In genomic region chr10:120477501-120477900, GRCm38 (mm10) we compare ENCODE assay signal across 8 mouse cellular contexts. TPM values are rescaled to one million over a fixed set of nuclear protein-coding genes. Genes with fewer than 3 reads are reported as not detected.
DNase-seq lines count a peak whose midpoint lies in the region; ATAC-seq and TF ChIP-seq lines count a peak whose summit lies in the region.

No protein-coding gene starts in this region.

- peak; percentile 25; the same call in 1 of the 2 replicates for ATAC-seq in hindbrain, embryonic 13.5 days (ENCODE audit: low FRiP score)
- no peak for ATAC-seq in liver, embryonic 16.5 days (ENCODE audit: low read depth)
- ATAC-seq in stomach, postnatal 0 days (ENCODE audit: low FRiP score, low TSS enrichment) = peak; percentile 30; the same call in 1 of the 2 replicates

- no peak for TF ChIP-seq CTCF in stomach, postnatal 0 days (IDR thresholded peaks at IDR 0.05; ENCODE audit: low read depth)
- no peak for TF ChIP-seq CTCF in cerebellum, adult 2 months (IDR thresholded peaks at IDR 0.05; ENCODE audit: borderline replicate concordance, insufficient read depth, low read depth, low read length)

- H3K9ac ChIP-seq in hindbrain, embryonic 13.5 days = peak overlapping the region; percentile 80
- H3K9ac ChIP-seq in liver, embryonic 16.5 days (ENCODE audit: low read depth, low read length) = no peak overlapping the region
- H3K9ac ChIP-seq in stomach, postnatal 0 days (ENCODE audit: low read length) = peak overlapping the region; percentile 76

- H3K4me3 ChIP-seq in hindbrain, embryonic 13.5 days = peak overlapping the region; percentile 74
- peak overlapping the region; percentile 65 for H3K4me3 ChIP-seq in liver, embryonic 16.5 days (ENCODE audit: low read depth, low read length)
- peak overlapping the region; percentile 80 for H3K4me3 ChIP-seq in stomach, postnatal 0 days (ENCODE audit: low read depth, low read length)
- no peak overlapping the region for H3K4me3 ChIP-seq in cerebellum, adult 2 months (replicated peaks; ENCODE audit: insufficient read depth, low read depth, low read length)

- no peak overlapping the region for H3K27ac ChIP-seq in hindbrain, embryonic 13.5 days
- no peak overlapping the region for H3K27ac ChIP-seq in liver, embryonic 16.5 days (ENCODE audit: low read length)
- peak overlapping the region; percentile 79 for H3K27ac ChIP-seq in stomach, postnatal 0 days (replicated peaks)
- no peak overlapping the region for H3K27ac ChIP-seq in cerebellum, adult 2 months (ENCODE audit: insufficient read depth, low read length)

- peak overlapping the region; percentile 94 for H3K4me2 ChIP-seq in hindbrain, embryonic 13.5 days
- H3K4me2 ChIP-seq in liver, embryonic 16.5 days (ENCODE audit: low read depth, low read length) = peak overlapping the region; percentile 78
- peak overlapping the region; percentile 99 for H3K4me2 ChIP-seq in stomach, postnatal 0 days (replicated peaks; ENCODE audit: low read depth)

- TF ChIP-seq EP300 in stomach, postnatal 0 days (optimal IDR thresholded peaks at IDR 0.05) = no peak

- no peak for TF ChIP-seq POLR2A in cerebellum, adult 2 months (IDR thresholded peaks at IDR 0.05; ENCODE audit: borderline replicate concordance, insufficient read depth, low read length)

- peaks cover 42% of the 10 kb centered on the region for H3K4me1 ChIP-seq in hindbrain, embryonic 13.5 days (replicated peaks)
- H3K4me1 ChIP-seq in liver, embryonic 16.5 days (ENCODE audit: control insufficient read depth, low read depth, low read length) = peaks cover 4% of the 10 kb centered on the region
- 0 out of 2 replicates have a peak, but pooled peaks cover 2% of the 10 kb centered on the region for H3K4me1 ChIP-seq in stomach, postnatal 0 days (replicated peaks; ENCODE audit: control insufficient read depth, insufficient read depth)
- H3K4me1 ChIP-seq in cerebellum, adult 2 months (ENCODE audit: control insufficient read depth, insufficient read depth, low read length) = no peaks in the 10 kb centered on the region

- no peaks in the 10 kb centered on the region for H3K9me3 ChIP-seq in hindbrain, embryonic 13.5 days
- no peaks in the 10 kb centered on the region for H3K9me3 ChIP-seq in liver, embryonic 16.5 days (replicated peaks; ENCODE audit: control insufficient read depth, low read length)
- H3K9me3 ChIP-seq in stomach, postnatal 0 days (ENCODE audit: control insufficient read depth, low read length) = no peaks in the 10 kb centered on the region

- under 1% methylated on average over 21 of the region's 21 CpGs for WGBS in hindbrain, embryonic 13.5 days
- 1% methylated on average over 21 of the region's 21 CpGs for WGBS in liver, embryonic 16.5 days (ENCODE audit: insufficient replicate concordance)
- whole genome bisulfite sequencing in stomach, postnatal 0 days = under 1% methylated on average over 21 of the region's 21 CpGs
- WGBS in cerebellum, adult 2 months = 2% methylated on average over 21 of the region's 21 CpGs

- no peaks in the 10 kb centered on the region for H3K36me3 ChIP-seq in hindbrain, embryonic 13.5 days
- H3K36me3 ChIP-seq in liver, embryonic 16.5 days (ENCODE audit: control insufficient read depth, insufficient read depth) = no peaks in the 10 kb centered on the region
- no peaks in the 10 kb centered on the region for H3K36me3 ChIP-seq in stomach, postnatal 0 days (ENCODE audit: control insufficient read depth, insufficient read depth, low read length)

- peaks cover 21% of the 10 kb centered on the region for H3K27me3 ChIP-seq in hindbrain, embryonic 13.5 days
- H3K27me3 ChIP-seq in liver, embryonic 16.5 days (ENCODE audit: control insufficient read depth, insufficient read depth, low read depth, low read length) = peaks cover 50% of the 10 kb centered on the region
- H3K27me3 ChIP-seq in stomach, postnatal 0 days (ENCODE audit: control insufficient read depth, insufficient read depth, low read length) = no peaks in the 10 kb centered on the region
- peaks cover 6% of the 10 kb centered on the region; the same call in 1 of the 2 replicates for H3K27me3 ChIP-seq in cerebellum, adult 2 months (ENCODE audit: control insufficient read depth, insufficient read depth, low read length)

- DNase-seq in ovary, postnatal 10 days (ENCODE audit: low spot score) = peak; percentile 9
- no peak for DNase-seq in ovary, postnatal 14 days (ENCODE audit: low spot score)
- peak; percentile 62 for DNase-seq in embryo, embryonic 11 days
- DNase-seq in stomach, postnatal 0 days (ENCODE audit: low spot score) = peak; percentile 48
- DNase-seq in cerebellum, adult 2 months = no peak
- DNase-seq in frontal cortex, postnatal 14 days (ENCODE audit: low spot score in 2 of 2) = no peak

RNA-seq across cellular contexts. Expression of gene Hmga2, which starts 1.2 kb away (rescaled TPM):
- polyA plus RNA-seq in hindbrain, embryonic 13.5 days (2015; fragmentation: Nextera tagmentation; extraction: Ambion mirVana) = 4.3 and 5.1 TPM in 2 replicates
- polyA plus RNA-seq in liver, embryonic 16.5 days (2015; fragmentation: Nextera tagmentation; extraction: Ambion mirVana) = 1.1 and 1.3 TPM in 2 replicates
- polyA plus RNA-seq in stomach, postnatal 0 days (2015; fragmentation: Nextera tagmentation; extraction: Ambion mirVana) = 3.1 and 3.6 TPM in 2 replicates
- polyA plus RNA-seq in cerebellum, adult 2 months (2012; rRNA removed) = 0.05 and 0.06 TPM in 2 replicates

Comparison
In these comparisons a context has a peak if more than half of its experiments do, and no peak if none do; other contexts are left out.
1. DNase-seq: peak in ovary, postnatal 10 days (single experiment), embryo, embryonic 11 days (single experiment) and stomach, postnatal 0 days (single experiment); none in ovary, postnatal 14 days (single experiment), cerebellum, adult 2 months (0 of 2) and frontal cortex, postnatal 14 days (0 of 2).
2. Peak in every context shown above with its lines, with median percentiles within 50 percentile points of each other: H3K4me2 ChIP-seq.